Mouse (Mus musculus): ENCODE data around the gene Edrf1. TPM values are rescaled to one million over a fixed set of nuclear protein-coding genes. Genes with fewer than 3 reads are reported as not detected.
A peak's percentile ranks its signal among the peaks of the same experiment; 100 is the strongest.

The Edrf1 gene
- polyA plus RNA-seq, 1 experiment = 17.7 TPM

DNA sequence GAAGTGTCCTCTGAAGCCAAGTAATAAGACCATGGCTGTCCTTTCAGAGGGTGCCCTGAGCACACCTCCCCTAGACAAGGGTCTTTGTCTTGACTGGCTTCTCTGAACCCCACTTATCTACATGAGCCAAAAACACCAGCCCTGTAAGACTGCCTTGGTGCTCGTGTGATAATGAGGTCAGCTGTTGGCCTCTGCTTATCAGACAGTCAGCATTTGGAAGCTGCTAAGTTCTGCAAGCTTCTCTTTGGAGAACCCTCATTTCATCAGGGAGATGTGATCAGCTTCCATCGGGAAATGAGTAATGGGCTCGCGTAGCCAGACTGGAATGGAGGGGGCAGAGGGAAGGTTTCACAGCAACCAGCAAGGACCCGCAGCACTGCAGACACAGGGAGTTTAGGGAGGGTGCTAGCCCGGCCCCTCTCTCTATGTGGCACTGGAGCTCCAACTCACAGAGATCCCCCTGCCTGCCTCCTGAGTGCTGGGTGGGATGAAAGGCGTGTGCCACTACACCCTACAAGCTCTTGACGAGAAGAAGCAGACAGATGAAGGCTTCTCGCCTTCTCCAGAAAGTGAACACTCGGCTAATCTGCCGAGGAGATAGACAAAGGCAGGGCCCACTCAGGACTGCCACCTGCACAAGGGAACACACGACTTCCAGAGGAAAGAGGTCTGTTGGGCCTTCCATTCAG lies 60.8 kb downstream of the Edrf1 start:
- WGBS = 95% methylated on average over 12 of the region's 12 CpGs
- no peak for TF ChIP-seq POLR2A (IDR thresholded peaks at IDR 0.05; ENCODE audit: control insufficient read depth, extremely low read depth, insufficient read depth, low read length, poor library complexity)
- TF ChIP-seq CTCF (IDR thresholded peaks at IDR 0.05; ENCODE audit: borderline replicate concordance, control insufficient read depth, extremely low read depth, insufficient read depth, low read length, poor library complexity) = no peak
- Histone ChIP-seq H3K4me1 (replicated peaks; ENCODE audit: control insufficient read depth, insufficient read depth, low read length) (no peaks in the 10 kb centered on the region), H3K4me3 (ENCODE audit: control insufficient read depth, insufficient read depth, low read length) (no peak overlapping the region), H3K27ac (ENCODE audit: control insufficient read depth, insufficient read depth, low read length) (no peak overlapping the region), H3K36me3 (ENCODE audit: control insufficient read depth, insufficient read depth, low read length) (no peaks in the 10 kb centered on the region; the same call in 1 of the 2 replicates), H3K27me3 (ENCODE audit: control insufficient read depth, insufficient read depth, low read length) (no peaks in the 10 kb centered on the region)
- no peak for DNase-seq

DNA sequence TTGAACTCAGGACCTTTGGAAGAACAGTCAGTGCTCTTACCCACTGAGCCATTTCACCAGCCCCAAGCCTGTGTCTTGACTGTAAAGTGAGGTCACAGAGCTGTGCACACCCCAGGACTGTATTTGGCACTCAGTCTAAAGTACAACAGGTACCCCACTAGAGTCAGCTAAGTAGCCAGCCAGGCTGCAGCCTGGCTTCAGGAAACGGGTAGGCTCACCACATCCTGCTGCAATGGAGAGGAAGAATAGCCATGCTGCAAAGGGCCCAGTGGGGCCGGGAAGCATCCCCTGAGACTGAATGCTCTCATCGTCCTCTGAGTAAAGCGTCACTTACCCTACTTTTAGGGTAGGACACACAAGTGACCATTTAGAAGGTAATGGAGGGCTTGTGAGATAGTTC lies 62.5 kb downstream of the Edrf1 start:
- TF ChIP-seq POLR2A (IDR thresholded peaks at IDR 0.05; ENCODE audit: control insufficient read depth, extremely low read depth, insufficient read depth, low read length, poor library complexity) = no peak
- DNase-seq = no peak
- Histone ChIP-seq H3K27me3 (ENCODE audit: control insufficient read depth, insufficient read depth, low read length) (no peaks in the 10 kb centered on the region), H3K27ac (ENCODE audit: control insufficient read depth, insufficient read depth, low read length) (no peak overlapping the region), H3K36me3 (ENCODE audit: control insufficient read depth, insufficient read depth, low read length) (no peaks in the 10 kb centered on the region; the same call in 1 of the 2 replicates), H3K4me3 (ENCODE audit: control insufficient read depth, insufficient read depth, low read length) (no peak overlapping the region), H3K4me1 (replicated peaks; ENCODE audit: control insufficient read depth, insufficient read depth, low read length) (no peaks in the 10 kb centered on the region)
- WGBS = 62% methylated on average over 4 of the region's 4 CpGs

DNA sequence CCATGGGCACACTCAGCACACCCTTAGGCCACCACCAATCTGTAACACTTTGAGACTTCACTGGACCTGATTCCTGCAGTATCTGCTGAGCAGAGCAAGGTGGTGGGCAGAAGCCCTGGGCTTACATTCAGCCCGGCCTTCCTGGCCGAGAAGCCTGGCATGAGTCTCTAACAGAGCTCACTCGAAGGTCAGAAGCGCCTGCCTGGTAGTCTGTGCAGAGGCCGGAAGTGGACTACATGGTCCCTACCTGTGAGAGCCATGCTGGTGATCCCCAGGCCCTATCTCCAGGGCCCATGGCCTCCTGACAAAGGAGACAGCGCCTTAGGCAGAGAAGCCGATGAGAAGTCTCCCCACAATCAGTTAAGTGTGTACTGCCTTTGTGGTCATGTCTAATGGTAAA lies 64.0 kb downstream of the Edrf1 start:
- Histone ChIP-seq H3K27me3 (ENCODE audit: control insufficient read depth, insufficient read depth, low read length) (no peaks in the 10 kb centered on the region), H3K4me3 (ENCODE audit: control insufficient read depth, insufficient read depth, low read length) (no peak overlapping the region), H3K27ac (ENCODE audit: control insufficient read depth, insufficient read depth, low read length) (no peak overlapping the region), H3K4me1 (replicated peaks; ENCODE audit: control insufficient read depth, insufficient read depth, low read length) (no peaks in the 10 kb centered on the region), H3K36me3 (ENCODE audit: control insufficient read depth, insufficient read depth, low read length) (no peaks in the 10 kb centered on the region; the same call in 1 of the 2 replicates)
- 99% methylated on average over 7 of the region's 7 CpGs for WGBS
- no peak for DNase-seq
- TF ChIP-seq CTCF (IDR thresholded peaks at IDR 0.05; ENCODE audit: borderline replicate concordance, control insufficient read depth, extremely low read depth, insufficient read depth, low read length, poor library complexity) (no peak), POLR2A (IDR thresholded peaks at IDR 0.05; ENCODE audit: control insufficient read depth, extremely low read depth, insufficient read depth, low read length, poor library complexity) (no peak)

DNA sequence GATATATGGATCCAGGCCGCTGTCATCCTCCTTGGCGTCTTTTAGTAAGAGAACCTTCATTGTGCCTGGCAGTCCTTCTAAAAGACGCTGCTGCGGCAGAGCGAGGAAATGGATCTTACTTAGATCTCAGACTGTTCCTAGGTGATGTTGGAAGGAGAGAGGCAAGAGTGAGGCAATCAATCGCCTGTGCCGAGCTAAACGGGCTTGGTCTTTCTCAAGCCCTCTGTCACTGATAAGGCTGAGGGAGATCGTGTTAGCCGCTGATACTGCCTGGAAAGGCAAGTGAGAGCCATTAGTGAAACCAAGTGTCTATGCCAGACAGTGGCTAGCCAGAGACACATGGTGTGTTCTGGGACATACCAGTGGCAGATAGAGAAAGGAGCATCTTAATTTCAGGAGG lies 65.0 kb downstream of the Edrf1 start:
- H3K4me1 ChIP-seq (replicated peaks; ENCODE audit: control insufficient read depth, insufficient read depth, low read length) = no peaks in the 10 kb centered on the region
- H3K36me3 ChIP-seq (ENCODE audit: control insufficient read depth, insufficient read depth, low read length) = no peaks in the 10 kb centered on the region; the same call in 1 of the 2 replicates
- 97% methylated on average over 10 of the region's 10 CpGs for WGBS
- H3K27ac ChIP-seq (ENCODE audit: control insufficient read depth, insufficient read depth, low read length) = no peak overlapping the region
- no peak for DNase-seq
- no peak overlapping the region for H3K4me3 ChIP-seq (ENCODE audit: control insufficient read depth, insufficient read depth, low read length)
- H3K27me3 ChIP-seq (ENCODE audit: control insufficient read depth, insufficient read depth, low read length) = no peaks in the 10 kb centered on the region
- TF ChIP-seq POLR2A (IDR thresholded peaks at IDR 0.05; ENCODE audit: control insufficient read depth, extremely low read depth, insufficient read depth, low read length, poor library complexity) = no peak
- no peak for TF ChIP-seq CTCF (IDR thresholded peaks at IDR 0.05; ENCODE audit: borderline replicate concordance, control insufficient read depth, extremely low read depth, insufficient read depth, low read length, poor library complexity)

DNA sequence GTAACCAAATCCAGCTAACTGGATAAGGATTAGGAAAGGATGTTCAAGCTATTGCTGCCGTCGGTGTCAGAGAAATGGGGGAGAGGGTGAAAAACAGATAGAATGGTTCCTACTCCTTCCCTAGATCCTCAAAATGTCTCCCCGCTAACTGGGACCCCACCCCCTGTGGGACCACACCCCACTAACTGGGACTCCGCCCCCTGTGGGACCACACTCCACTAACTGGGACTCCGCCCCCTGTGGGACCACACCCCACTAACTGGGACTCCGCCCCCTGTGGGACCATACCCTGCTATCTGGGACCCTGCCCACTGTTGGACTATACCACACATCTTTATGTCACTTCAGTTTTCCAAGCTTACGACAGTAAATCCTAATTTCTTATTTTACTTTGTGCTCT lies 66.6 kb downstream of the Edrf1 start:
- H3K4me3 ChIP-seq (ENCODE audit: control insufficient read depth, insufficient read depth, low read length) = no peak overlapping the region
- no peak overlapping the region for H3K27ac ChIP-seq (ENCODE audit: control insufficient read depth, insufficient read depth, low read length)
- no peak for DNase-seq
- 97% methylated on average over 7 of the region's 7 CpGs for WGBS
- no peaks in the 10 kb centered on the region for H3K4me1 ChIP-seq (replicated peaks; ENCODE audit: control insufficient read depth, insufficient read depth, low read length)
- TF ChIP-seq CTCF (IDR thresholded peaks at IDR 0.05; ENCODE audit: borderline replicate concordance, control insufficient read depth, extremely low read depth, insufficient read depth, low read length, poor library complexity) = no peak
- no peak for TF ChIP-seq POLR2A (IDR thresholded peaks at IDR 0.05; ENCODE audit: control insufficient read depth, extremely low read depth, insufficient read depth, low read length, poor library complexity)
- no peaks in the 10 kb centered on the region for H3K27me3 ChIP-seq (ENCODE audit: control insufficient read depth, insufficient read depth, low read length)
- H3K36me3 ChIP-seq (ENCODE audit: control insufficient read depth, insufficient read depth, low read length) = no peaks in the 10 kb centered on the region; the same call in 1 of the 2 replicates

DNA sequence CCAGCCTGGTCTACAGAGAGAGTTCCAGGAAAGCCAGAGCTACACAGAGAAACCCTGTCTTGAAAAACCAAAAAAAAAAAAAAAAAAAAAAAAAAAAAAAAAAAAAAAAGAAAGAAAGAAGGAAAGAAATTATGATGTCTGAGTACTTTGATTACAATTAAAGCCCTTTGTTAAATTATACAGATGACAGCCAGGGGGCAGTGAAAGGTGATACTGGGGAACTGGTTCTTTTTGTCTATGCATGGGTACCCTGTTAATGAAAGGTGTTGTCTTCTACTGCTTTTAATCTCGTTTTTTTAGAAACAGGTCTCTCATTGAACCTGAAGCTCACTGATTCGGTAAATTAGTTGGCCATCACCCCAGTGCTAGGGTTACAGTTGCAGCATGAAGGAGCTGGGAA lies 70.0 kb downstream of the Edrf1 start:
- H3K4me1 ChIP-seq (replicated peaks; ENCODE audit: control insufficient read depth, insufficient read depth, low read length) = peaks cover 4% of the 10 kb centered on the region
- H3K27me3 ChIP-seq (ENCODE audit: control insufficient read depth, insufficient read depth, low read length) = no peaks in the 10 kb centered on the region
- TF ChIP-seq POLR2A (IDR thresholded peaks at IDR 0.05; ENCODE audit: control insufficient read depth, extremely low read depth, insufficient read depth, low read length, poor library complexity) (no peak), CTCF (IDR thresholded peaks at IDR 0.05; ENCODE audit: borderline replicate concordance, control insufficient read depth, extremely low read depth, insufficient read depth, low read length, poor library complexity) (no peak)
- WGBS = 88% methylated on average over 2 of the region's 2 CpGs
- DNase-seq = peak; percentile 30
- no peak overlapping the region for H3K27ac ChIP-seq (ENCODE audit: control insufficient read depth, insufficient read depth, low read length)
- no peak overlapping the region for H3K4me3 ChIP-seq (ENCODE audit: control insufficient read depth, insufficient read depth, low read length)
- no peaks in the 10 kb centered on the region for H3K36me3 ChIP-seq (ENCODE audit: control insufficient read depth, insufficient read depth, low read length)

DNA sequence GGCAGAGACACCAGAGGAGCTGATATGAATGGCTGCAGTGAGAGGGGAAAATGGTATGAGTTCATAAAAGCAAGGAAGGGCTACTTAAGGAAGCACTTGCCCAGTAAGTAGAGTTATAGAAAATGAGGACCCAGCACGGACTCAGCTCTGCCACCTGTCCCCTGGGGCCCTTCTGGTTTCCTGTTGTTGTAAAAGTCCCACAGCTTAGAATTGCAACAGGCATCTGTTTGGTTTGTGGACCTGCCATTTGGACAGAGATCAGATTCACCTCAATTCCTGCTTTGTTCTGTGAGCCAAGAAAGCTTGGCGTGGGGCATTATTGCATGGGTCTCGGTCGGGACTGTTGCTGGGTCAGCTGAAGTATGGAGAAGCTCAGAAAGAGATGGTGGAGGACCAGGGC lies 78.0 kb downstream of the Edrf1 start:
- Histone ChIP-seq H3K36me3 (ENCODE audit: control insufficient read depth, insufficient read depth, low read length) (peaks cover 47% of the 10 kb centered on the region), H3K4me3 (ENCODE audit: control insufficient read depth, insufficient read depth, low read length) (no peak overlapping the region), H3K27me3 (ENCODE audit: control insufficient read depth, insufficient read depth, low read length) (no peaks in the 10 kb centered on the region), H3K4me1 (replicated peaks; ENCODE audit: control insufficient read depth, insufficient read depth, low read length) (no peaks in the 10 kb centered on the region), H3K27ac (ENCODE audit: control insufficient read depth, insufficient read depth, low read length) (no peak overlapping the region)
- no peak for DNase-seq
- TF ChIP-seq CTCF (IDR thresholded peaks at IDR 0.05; ENCODE audit: borderline replicate concordance, control insufficient read depth, extremely low read depth, insufficient read depth, low read length, poor library complexity) (no peak), POLR2A (IDR thresholded peaks at IDR 0.05; ENCODE audit: control insufficient read depth, extremely low read depth, insufficient read depth, low read length, poor library complexity) (no peak)
- WGBS = 88% methylated on average over 4 of the region's 4 CpGs

Measured in thymus, adult 2 months (tissue).